Mouse (Mus musculus) hindbrain, embryonic 11.5 days (tissue): Measurements from ENCODE around the gene Ttl. TPM values are rescaled to one million over a fixed set of nuclear protein-coding genes. Genes with fewer than 3 reads are reported as not detected.

Source experiments
- ATAC-seq: fragments of 200-750 bp; cut with Nextera tagmentation; 2 replicates; pipeline ENCODE4 v1.8.0; 2017; ENCODE audit warnings: mild to moderate bottlenecking, moderate TSS enrichment, moderate library complexity; ENCODE audit not compliant: low FRiP score
- DNase-seq: peaks from one replicate; pipeline ENCODE4 v3.0.0-alpha.2; 2015; ENCODE audit warnings: low spot score
- H3K27ac ChIP-seq: fragments of 300-500 bp; sonication (generic); 2 replicates; pipeline ENCODE4 v1.5.1; 2014; ENCODE audit warnings: mild to moderate bottlenecking, low read depth, low read length
- H3K27me3 ChIP-seq: fragments of 300-500 bp; sonication (generic); 2 replicates; pipeline ENCODE4 v1.6.1; 2014; ENCODE audit warnings: mild to moderate bottlenecking, low read length, moderate library complexity, mixed read lengths; ENCODE audit not compliant: control insufficient read depth, insufficient read depth
- H3K36me3 ChIP-seq: fragments of 300-500 bp; sonication (generic); 2 replicates; pipeline ENCODE4 v1.6.1; 2014; ENCODE audit warnings: mild to moderate bottlenecking, low read length, moderate library complexity, mixed read lengths; ENCODE audit not compliant: control insufficient read depth, insufficient read depth
- H3K4me1 ChIP-seq: fragments of 300-500 bp; sonication (generic); replicated peaks from 2 replicates; pipeline ENCODE4 v1.6.1; 2014; ENCODE audit warnings: low read length, mixed read lengths; ENCODE audit not compliant: control insufficient read depth, insufficient read depth
- H3K4me2 ChIP-seq: fragments of 300-500 bp; sonication (generic); replicated peaks from 2 replicates; pipeline ENCODE4 v1.6.1; 2014; ENCODE audit warnings: mild to moderate bottlenecking, low read depth, low read length
- H3K4me3 ChIP-seq: fragments of 300-500 bp; sonication (generic); 2 replicates; pipeline ENCODE4 v1.5.1; 2014; ENCODE audit warnings: low read depth, low read length
- H3K9ac ChIP-seq: fragments of 300-500 bp; sonication (generic); 2 replicates; pipeline ENCODE4 v1.6.1; 2014; ENCODE audit warnings: low read depth, low read length
- H3K9me3 ChIP-seq: fragments of 300-500 bp; sonication (generic); 2 replicates; pipeline ENCODE4 v1.6.1; 2016; ENCODE audit warnings: low read length; ENCODE audit not compliant: control insufficient read depth
- WGBS: fragments of 180-500 bp; shearing (Covaris S2); extraction: QIAGEN DNeasy Blood & Tissue Kit; methylation state at CpG from one replicate; pipeline ENCODE4 v1.1.7; 2014; 5-methylcytosine and 5-hydroxymethylcytosine counted together
- polyA plus RNA-seq: library from polyadenylated mRNA; unstranded; fragments of >200 nt; fragmentation: Nextera tagmentation; extraction: Ambion mirVana; gene quantifications from 2 replicates; pipeline ENCODE4 v1.2.1, GENCODE M21; 2014

The Ttl gene
- polyA plus RNA-seq, 1 experiment from 2014 or later, result 18.9 TPM

DNA sequence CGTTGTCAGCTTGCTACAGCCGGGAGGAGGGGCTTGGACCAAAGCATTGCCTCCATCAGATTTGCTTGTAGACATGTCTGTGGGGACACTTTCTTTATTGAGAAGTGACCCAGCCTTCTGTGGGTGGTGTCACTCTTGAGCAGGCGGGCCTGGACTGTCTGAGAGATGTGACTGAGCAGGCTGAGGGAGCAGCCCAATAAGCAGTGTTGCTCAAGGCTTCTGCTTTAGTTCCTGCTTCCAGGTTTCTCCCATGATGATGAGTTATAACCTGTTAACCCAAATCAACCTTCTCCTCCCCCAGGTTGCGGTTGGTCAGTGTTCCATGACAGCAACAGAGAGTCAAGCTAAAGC lies 18.9 kb upstream of the Ttl start:
- Histone ChIP-seq H3K9ac (no peak overlapping the region), H3K4me2 (no peak overlapping the region), H3K9me3 (no peaks in the 10 kb centered on the region), H3K27me3 (no peaks in the 10 kb centered on the region), H3K27ac (no peak overlapping the region), H3K36me3 (no peaks in the 10 kb centered on the region), H3K4me1 (no peaks in the 10 kb centered on the region), H3K4me3 (no peak overlapping the region)
- ATAC-seq, result no peak
- no peak for DNase-seq
- 89% methylated on average over 4 of the region's 4 CpGs for WGBS

GRCm38 (mm10) chr2:129047811-129048210 lies 17.9 kb upstream of the Ttl start, which contains the start of gene Vinac1:
Gene Vinac1, minus strand, starts transcription at chr2:129048172.
- no peak within 1 kb of the TSS for H3K4me3 ChIP-seq
- H3K4me1 ChIP-seq, result no peaks in the 10 kb centered on the region
- H3K9ac ChIP-seq, result no peak within 1 kb of the TSS
- H3K9me3 ChIP-seq, result no peaks in the 10 kb centered on the region
- no peaks in the 10 kb centered on the region for H3K36me3 ChIP-seq
- H3K27ac ChIP-seq, result no peak within 1 kb of the TSS
- 79% methylated on average over 8 of the region's 8 CpGs for WGBS
- ATAC-seq, result no peak
- no peaks in the 10 kb centered on the region for H3K27me3 ChIP-seq
- no peak within 1 kb of the TSS for H3K4me2 ChIP-seq
- DNase-seq, result no peak

DNA sequence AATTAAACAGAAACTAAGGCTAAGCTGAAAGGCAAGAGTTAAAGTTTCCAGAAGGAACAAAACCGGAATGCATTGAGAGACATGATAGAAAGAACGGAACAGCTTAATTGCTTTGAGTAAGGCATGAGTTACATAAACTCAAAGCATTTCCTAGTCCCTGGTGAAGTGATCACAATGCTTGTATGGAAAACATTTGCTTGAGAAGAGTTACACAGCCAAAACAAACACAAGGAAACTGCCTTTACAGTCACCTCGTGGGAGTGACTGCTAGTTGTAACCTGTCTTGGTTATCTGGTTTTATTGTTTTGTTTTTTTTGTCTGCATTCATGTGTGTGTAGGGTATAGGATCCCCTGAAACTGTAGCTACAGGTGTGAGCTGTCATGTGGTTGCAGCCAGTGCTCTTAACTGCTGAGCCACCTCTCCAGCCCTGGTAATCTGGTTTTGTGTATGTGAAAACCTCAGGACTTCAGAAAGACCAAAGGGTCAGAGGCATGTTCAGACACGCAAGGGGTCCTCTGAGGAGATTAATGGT lies 13.2 kb upstream of the Ttl start:
- Histone ChIP-seq H3K9me3 (no peaks in the 10 kb centered on the region), H3K36me3 (no peaks in the 10 kb centered on the region), H3K4me1 (no peaks in the 10 kb centered on the region), H3K4me3 (no peak overlapping the region), H3K27me3 (no peaks in the 10 kb centered on the region), H3K27ac (no peak overlapping the region), H3K4me2 (no peak overlapping the region), H3K9ac (no peak overlapping the region)
- ATAC-seq (no peak), DNase-seq (no peak)
- 81% methylated on average over 4 of the region's 4 CpGs for WGBS

DNA sequence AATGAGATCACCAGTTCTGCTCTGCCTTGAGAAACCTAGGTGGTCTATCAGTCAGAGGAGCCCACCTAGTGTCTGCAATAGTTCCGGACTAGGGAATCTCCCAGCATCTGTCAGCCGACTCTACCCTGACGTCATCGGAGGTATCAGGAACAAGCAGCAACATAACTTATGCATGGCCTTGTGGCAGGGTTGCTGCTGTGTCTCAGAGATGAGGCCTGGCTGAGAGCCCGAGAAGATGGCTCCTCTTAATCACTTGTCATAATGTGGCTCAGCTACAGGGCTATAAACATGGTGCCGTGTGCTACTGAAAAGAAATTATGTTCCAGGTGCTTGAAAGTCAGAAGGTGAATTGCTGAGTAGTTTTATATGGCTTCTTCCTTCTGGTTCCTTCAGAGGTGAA lies 10.0 kb upstream of the Ttl start:
- H3K4me2 ChIP-seq, result no peak overlapping the region
- H3K9me3 ChIP-seq, result no peaks in the 10 kb centered on the region
- H3K9ac ChIP-seq, result no peak overlapping the region
- H3K27me3 ChIP-seq, result no peaks in the 10 kb centered on the region
- no peak overlapping the region for H3K4me3 ChIP-seq
- DNase-seq (no peak), ATAC-seq (no peak)
- no peaks in the 10 kb centered on the region for H3K36me3 ChIP-seq
- H3K27ac ChIP-seq, result no peak overlapping the region
- no peaks in the 10 kb centered on the region for H3K4me1 ChIP-seq
- WGBS, result 93% methylated on average over 6 of the region's 6 CpGs

GRCm38 (mm10) chr2:129056597-129056996 lies 9.1 kb upstream of the Ttl start:
- Histone ChIP-seq H3K36me3 (no peaks in the 10 kb centered on the region), H3K4me1 (no peaks in the 10 kb centered on the region), H3K9ac (no peak overlapping the region), H3K27me3 (no peaks in the 10 kb centered on the region), H3K4me2 (no peak overlapping the region), H3K4me3 (no peak overlapping the region), H3K9me3 (no peaks in the 10 kb centered on the region), H3K27ac (no peak overlapping the region)
- DNase-seq (peak; percentile 46), ATAC-seq (no peak)
- WGBS, result 41% methylated on average over 9 of the region's 9 CpGs

DNA sequence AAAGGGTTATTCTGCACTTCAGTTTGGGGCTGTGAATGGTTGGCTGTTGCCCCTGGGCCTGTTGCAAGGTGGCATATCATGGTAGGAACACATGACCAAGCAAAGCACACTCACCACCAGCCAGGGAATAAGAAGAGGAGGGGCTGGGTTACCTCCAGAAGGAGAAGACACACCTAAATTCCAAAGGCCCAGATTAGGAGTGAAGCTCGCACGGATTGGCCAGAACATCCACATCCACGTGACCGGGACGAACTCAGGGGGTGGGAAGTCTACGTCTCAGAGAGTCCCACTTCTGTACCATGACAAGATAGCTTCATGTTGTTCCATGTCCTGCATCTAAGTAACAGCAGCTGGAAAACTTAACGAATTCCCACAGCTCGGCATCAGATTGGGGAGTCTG lies 8.5 kb upstream of the Ttl start:
- Histone ChIP-seq H3K27me3 (no peaks in the 10 kb centered on the region), H3K4me3 (no peak overlapping the region), H3K36me3 (no peaks in the 10 kb centered on the region), H3K4me1 (no peaks in the 10 kb centered on the region), H3K9ac (no peak overlapping the region), H3K9me3 (no peaks in the 10 kb centered on the region), H3K27ac (no peak overlapping the region), H3K4me2 (no peak overlapping the region)
- WGBS, result 97% methylated on average over 8 of the region's 8 CpGs
- no peak for DNase-seq
- no peak for ATAC-seq

GRCm38 (mm10) chr2:129057920-129058361 lies 7.8 kb upstream of the Ttl start:
- no peak overlapping the region for H3K27ac ChIP-seq
- DNase-seq (no peak), ATAC-seq (no peak)
- WGBS, result 87% methylated on average over 6 of the region's 6 CpGs
- H3K9me3 ChIP-seq, result no peaks in the 10 kb centered on the region
- no peaks in the 10 kb centered on the region for H3K36me3 ChIP-seq
- H3K4me2 ChIP-seq, result no peak overlapping the region
- H3K4me1 ChIP-seq, result no peaks in the 10 kb centered on the region
- H3K9ac ChIP-seq, result no peak overlapping the region
- H3K27me3 ChIP-seq, result no peaks in the 10 kb centered on the region
- H3K4me3 ChIP-seq, result no peak overlapping the region

- no peak for ATAC-seq
- H3K27ac ChIP-seq, result no peak overlapping the region
- H3K36me3 ChIP-seq, result no peaks in the 10 kb centered on the region
- H3K9ac ChIP-seq, result no peak overlapping the region
- no peak overlapping the region for H3K4me3 ChIP-seq
- no peak overlapping the region for H3K4me2 ChIP-seq
- no peaks in the 10 kb centered on the region for H3K27me3 ChIP-seq
- WGBS, result 84% methylated on average over 10 of the region's 10 CpGs
- H3K4me1 ChIP-seq, result no peaks in the 10 kb centered on the region; the same call in 1 of the 2 replicates
- no peak for DNase-seq
- H3K9me3 ChIP-seq, result no peaks in the 10 kb centered on the region
These were observed 4.2 kb upstream of the Ttl start for GRCm38 (mm10) chr2:129061456-129062059.

GRCm38 (mm10) chr2:129066326-129066725 lies 584 bp downstream of the Ttl start:
- ATAC-seq, result peak; percentile 76
- WGBS, result under 1% methylated on average over 20 of the region's 20 CpGs
- H3K9ac ChIP-seq, result peak overlapping the region; percentile 66
- peak overlapping the region; percentile 71 for H3K4me2 ChIP-seq
- no peaks in the 10 kb centered on the region for H3K9me3 ChIP-seq
- DNase-seq, result peak; percentile 71
- H3K36me3 ChIP-seq, result no peaks in the 10 kb centered on the region
- no peaks in the 10 kb centered on the region for H3K27me3 ChIP-seq
- H3K4me3 ChIP-seq, result peak overlapping the region; percentile 61
- H3K27ac ChIP-seq, result peak overlapping the region; percentile 63; the same call in 1 of the 2 replicates
- H3K4me1 ChIP-seq, result no peaks in the 10 kb centered on the region; the same call in none of the 2 replicates
